Mouse (Mus musculus) common myeloid progenitor, adult 5-6 weeks (primary cell): ENCODE data around the gene Tor1a. TPM values are rescaled to one million over a fixed set of nuclear protein-coding genes. Genes with fewer than 3 reads are reported as not detected.
"Not testable (repeated sequence)": the region's sequence is repeated elsewhere in the genome, so short reads cannot be mapped to it uniquely, and the experiment has no call there.

Source experiments
- ATAC-seq: replicated peaks from 2 replicates; pipeline ENCODE4 v1.8.0; 2016; ENCODE audit warnings: low read depth, mild to moderate bottlenecking, moderate TSS enrichment, inconsistent platforms; ENCODE audit not compliant: poor library complexity, severe bottlenecking
- total RNA-seq: library from RNA; stranded (forward); fragments of 200-1000, 187-1606 nt; gene quantifications from 2 replicates; pipeline ENCODE4 v1.2.3, GENCODE M21; 2017

Tor1a gene
- total RNA-seq, 1 experiment from 2014 or later = 52.2 TPM

DNA sequence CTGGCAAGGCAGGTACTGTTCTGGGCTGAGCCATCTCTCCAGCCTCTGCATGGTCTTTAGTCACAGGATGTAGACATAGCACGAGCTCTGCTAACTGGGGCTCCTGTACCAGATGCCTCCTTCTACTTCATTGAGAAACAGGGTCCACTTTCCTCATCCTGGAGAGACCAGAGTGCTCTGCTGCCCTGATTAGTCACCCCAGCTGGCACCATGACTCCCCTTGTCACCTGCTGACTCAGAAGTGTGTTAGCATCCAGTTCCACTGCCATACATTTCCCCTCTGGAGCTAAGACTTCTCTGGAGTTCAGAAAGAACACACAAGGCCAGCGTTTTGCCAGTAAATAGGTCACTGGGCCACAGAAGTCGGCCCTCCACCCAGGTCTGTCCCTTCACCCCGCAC lies 42.6 kb downstream of the Tor1a start:
- no peak for ATAC-seq

GRCm38 (mm10) chr2:30923099-30923498 lies 44.6 kb downstream of the Tor1a start:
- ATAC-seq = no peak

DNA sequence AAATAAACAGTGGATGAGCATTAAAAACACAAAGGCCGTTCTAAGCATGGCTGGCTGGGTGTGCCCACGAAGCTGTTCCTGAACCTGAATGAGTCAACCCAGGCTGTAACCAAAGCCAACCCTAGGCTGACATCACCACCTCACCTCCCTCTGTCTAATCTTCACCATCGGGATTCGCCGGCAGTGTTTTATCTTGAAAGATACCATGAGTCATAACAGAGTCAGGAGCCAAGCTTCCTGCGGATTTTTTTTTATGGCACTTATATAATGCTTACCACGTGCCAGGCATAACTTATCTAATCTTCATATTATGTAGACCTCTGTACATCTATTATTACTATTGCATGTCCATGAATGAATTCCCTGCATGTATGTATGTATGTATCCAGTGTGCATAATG lies 47.5 kb downstream of the Tor1a start:
- no peak for ATAC-seq

DNA sequence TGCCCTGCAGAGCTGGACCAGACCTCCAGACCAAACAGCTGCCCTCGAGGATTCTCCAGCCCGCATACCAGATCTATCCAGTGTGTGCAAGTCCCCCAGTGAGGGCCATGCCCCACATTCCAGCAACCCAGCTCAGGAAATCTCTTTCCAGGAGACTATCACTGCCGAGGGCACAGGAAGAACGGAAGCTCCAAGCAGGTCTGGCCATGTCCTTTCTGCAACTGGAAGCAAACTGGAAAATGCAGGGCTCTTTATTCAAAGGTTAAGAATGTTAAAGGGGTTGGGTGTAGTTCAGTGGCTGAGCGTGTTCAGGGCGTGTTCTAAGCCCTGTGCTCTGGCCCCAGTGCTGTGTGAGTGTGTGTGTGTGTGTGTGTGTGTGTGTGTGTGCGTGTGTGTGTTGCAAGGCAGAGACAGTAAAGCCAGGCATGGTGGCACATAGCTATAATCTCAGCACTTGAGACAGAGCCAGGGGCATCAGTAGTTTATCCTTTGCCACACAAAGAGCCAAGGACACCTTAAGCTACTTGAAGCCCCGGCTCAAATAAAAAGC lies 48.9 kb downstream of the Tor1a start:
- ATAC-seq = no peak

DNA sequence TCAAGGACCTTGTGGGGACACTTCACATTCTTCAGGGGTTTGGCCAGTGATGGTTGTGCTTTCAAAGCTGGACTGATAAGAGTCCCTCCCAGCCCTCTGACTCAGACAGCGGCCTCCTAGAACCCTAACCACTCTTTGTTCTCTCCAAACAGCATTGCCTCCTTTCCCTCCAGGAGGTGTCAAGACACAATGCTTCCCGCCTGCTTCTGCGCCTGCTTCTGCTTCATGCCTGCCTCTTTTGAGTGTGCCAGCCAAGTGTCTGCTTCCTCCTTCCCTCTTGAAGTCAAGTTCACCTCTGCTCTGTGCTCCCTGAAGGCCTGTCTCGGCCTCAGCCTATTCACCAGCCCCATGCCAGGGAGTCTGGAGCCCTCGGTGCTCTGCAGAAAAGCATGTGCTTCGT lies 49.6 kb downstream of the Tor1a start:
- no peak for ATAC-seq

DNA sequence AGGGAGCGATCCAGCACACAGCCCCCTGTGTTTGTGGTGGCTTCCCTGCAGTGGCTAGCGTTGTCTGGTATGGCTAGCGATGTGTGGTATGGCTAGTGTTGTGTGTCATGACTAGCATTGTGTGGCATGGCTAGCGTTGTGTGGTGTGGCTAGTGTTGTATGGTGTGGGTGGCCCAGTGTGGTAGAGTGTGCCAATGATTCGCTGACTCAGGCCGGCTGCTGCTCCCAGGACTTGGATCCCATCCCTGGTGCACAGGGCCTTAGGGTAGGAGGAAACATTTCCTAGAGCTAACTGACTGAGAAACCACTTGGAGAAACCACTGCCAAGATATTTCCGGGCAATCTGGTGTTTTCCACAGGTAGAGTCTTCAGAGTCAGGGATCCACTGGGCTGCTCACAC lies 50.1 kb downstream of the Tor1a start:
- no peak for ATAC-seq

- ATAC-seq = not testable (repeated sequence)
These were observed 51.8 kb downstream of the Tor1a start for GRCm38 (mm10) chr2:30915933-30916332.

- ATAC-seq = no peak
These were observed 52.4 kb downstream of the Tor1a start for GRCm38 (mm10) chr2:30915376-30915775.

DNA sequence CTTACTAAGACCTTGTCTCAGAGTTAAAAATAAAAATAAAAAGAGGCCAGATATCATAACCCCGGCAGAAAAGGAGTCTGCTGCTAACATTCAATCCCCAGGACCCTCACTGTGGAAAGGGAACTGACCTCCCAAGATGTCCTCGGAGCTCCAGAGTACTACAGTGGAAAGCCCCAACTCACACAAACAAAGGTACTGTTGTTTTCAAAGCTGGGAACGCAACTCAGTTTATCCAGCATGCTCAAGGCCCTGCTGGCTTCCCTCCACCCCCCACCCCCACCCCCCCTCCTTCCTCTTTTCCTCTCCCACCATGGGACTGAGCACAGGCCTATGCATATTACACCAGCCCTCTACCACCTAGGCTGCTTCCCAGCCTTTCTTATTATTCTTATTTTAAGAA lies 52.9 kb downstream of the Tor1a start:
- no peak for ATAC-seq

- no peak for ATAC-seq
These were observed 54.7 kb downstream of the Tor1a start for GRCm38 (mm10) chr2:30913022-30913421.

DNA sequence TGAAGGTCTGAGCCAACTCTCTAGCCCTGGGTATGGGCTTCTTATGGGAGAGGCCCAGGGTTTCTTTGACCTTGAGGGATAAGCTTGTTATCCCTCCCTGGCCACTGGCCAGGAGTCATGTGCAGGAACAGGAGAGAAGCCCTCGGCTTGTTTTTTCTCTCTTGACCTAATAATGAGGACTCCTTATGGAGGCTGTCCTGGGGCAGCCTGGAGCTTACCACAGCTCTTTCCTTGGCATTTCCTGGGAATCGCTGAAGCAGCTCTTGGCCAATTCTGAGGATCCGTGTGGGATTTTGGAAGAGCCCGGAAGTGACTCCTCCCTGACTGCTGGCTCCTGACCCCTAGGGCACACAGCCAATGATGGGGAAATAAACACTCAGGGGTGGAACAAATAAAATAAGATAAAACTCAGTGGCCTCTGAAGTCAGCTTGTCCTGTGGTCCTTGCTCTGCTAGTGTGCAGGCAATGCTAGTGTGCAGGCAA lies 55.4 kb downstream of the Tor1a start:
- no peak for ATAC-seq

Other genes starting within 250 kb of the Tor1a start
- not detected in 2 replicates for gene 1700001O22Rik, start 164.3 kb downstream of the Tor1a start, total RNA-seq
- 16.4 and 26.9 TPM in 2 replicates for gene Ntmt1, start 160.1 kb downstream of the Tor1a start, total RNA-seq
- 13.7 and 17.5 TPM in 2 replicates for gene Asb6, start 137.6 kb downstream of the Tor1a start, total RNA-seq
- not detected in 2 replicates for gene Prrx2, start 133.0 kb downstream of the Tor1a start, total RNA-seq
- gene Ptges, start 38.1 kb downstream of the Tor1a start, total RNA-seq = 0.15 TPM in 1 of 2 replicates, not detected in the other
- gene Tor1b, start 15.0 kb downstream of the Tor1a start, total RNA-seq = 30.4 and 31.7 TPM in 2 replicates
- 69.7 and 74.5 TPM in 2 replicates for gene BC005624, start 14.3 kb upstream of the Tor1a start, total RNA-seq
- gene Usp20, start 14.3 kb upstream of the Tor1a start, total RNA-seq = 2.2 and 5.7 TPM in 2 replicates
- 43.4 and 54.3 TPM in 2 replicates for gene Fnbp1, start 174.1 kb upstream of the Tor1a start, total RNA-seq
- 13.7 and 15.1 TPM in 2 replicates for gene Gpr107, start 184.4 kb upstream of the Tor1a start, total RNA-seq